Mouse (Mus musculus) activated CD4-positive, CD25-positive, alpha-beta regulatory T cell, adult 4 months (primary cell): ENCODE data around the gene Irgq. TPM values are rescaled to one million over a fixed set of nuclear protein-coding genes. Genes with fewer than 3 reads are reported as not detected.

ENCODE experiments used
- polyA plus RNA-seq, 2 experiments: library from polyadenylated mRNA; unstranded; fragments of 100-300 nt; shearing (Covaris generic); gene quantifications; one replicate each; pipeline ENCODE4 v1.2.1; 2017

Gene Irgq
- polyA plus RNA-seq, 2 experiments from 2014 or later, result 1.5 to 1.8 TPM

Other genes with a start within 250 kb of the Irgq start
- 10 to 100 TPM; 16.6 to 17.4 TPM for gene Zfp61, start 229.5 kb upstream of the Irgq start, polyA plus RNA-seq
- 1 to 10 TPM; 7.8 to 9.3 TPM for gene Zfp94, start 214.0 kb upstream of the Irgq start, polyA plus RNA-seq
- gene Tescl, start 196.8 kb upstream of the Irgq start, polyA plus RNA-seq, result not detected
- not detected for gene Lypd5, start 181.5 kb upstream of the Irgq start, polyA plus RNA-seq
- gene Kcnn4, start 160.4 kb upstream of the Irgq start, polyA plus RNA-seq, result 100 to 1,000 TPM; 101 to 105 TPM
- 10 to 100 TPM; 24.1 to 31.0 TPM for gene Smg9, start 131.1 kb upstream of the Irgq start, polyA plus RNA-seq
- not detected for gene Irgc1, start 78.4 kb upstream of the Irgq start, polyA plus RNA-seq
- 1 to 10 TPM; 1.1 to 1.5 TPM for gene Plaur, start 68.2 kb upstream of the Irgq start, polyA plus RNA-seq
- gene Cadm4, start 48.7 kb upstream of the Irgq start, polyA plus RNA-seq, result not detected
- gene Zfp428, start 23.7 kb upstream of the Irgq start, polyA plus RNA-seq, result not detected
- under 1 TPM in 1 of 2 experiments, not detected in 1; 0.17 TPM for gene AC161166.1, start 18.2 kb upstream of the Irgq start, polyA plus RNA-seq
- gene Pinlyp, start 15.4 kb downstream of the Irgq start, polyA plus RNA-seq, result not detected
- 10 to 100 TPM; 19.9 to 30.3 TPM for gene Xrcc1, start 15.6 kb downstream of the Irgq start, polyA plus RNA-seq
- 10 to 100 TPM; 19.0 to 21.6 TPM for gene Ethe1, start 56.9 kb downstream of the Irgq start, polyA plus RNA-seq
- under 1 TPM in 1 of 2 experiments, not detected in 1; 0.12 TPM for gene Zfp575, start 57.0 kb downstream of the Irgq start, polyA plus RNA-seq
- under 1 TPM; 0.25 to 0.73 TPM for gene Phldb3, start 80.1 kb downstream of the Irgq start, polyA plus RNA-seq
- gene Lypd3, start 105.9 kb downstream of the Irgq start, polyA plus RNA-seq, result not detected
- gene Tex101, start 146.0 kb downstream of the Irgq start, polyA plus RNA-seq, result not detected
- not detected for gene BC049730, start 178.6 kb downstream of the Irgq start, polyA plus RNA-seq
- not detected for gene Gm4763, start 196.2 kb downstream of the Irgq start, polyA plus RNA-seq
- gene Cd177, start 229.6 kb downstream of the Irgq start, polyA plus RNA-seq, result under 1 TPM; 0.28 TPM
- not detected for gene Ceacam10, start 246.5 kb downstream of the Irgq start, polyA plus RNA-seq